Comparison of ENCODE assay signal across 8 mouse cellular contexts in genomic region chr12:56637181-56637566, GRCm38 (mm10). TPM values are rescaled to one million over a fixed set of nuclear protein-coding genes. Genes with fewer than 3 reads are reported as not detected.
DNase-seq lines count a peak whose midpoint lies in the region; ATAC-seq lines count a peak whose summit lies in the region.

No protein-coding gene starts in this region.

- H3K4me2 ChIP-seq in midbrain, embryonic 14.5 days (ENCODE audit: low read length): peak overlapping the region; percentile 42

- DNase-seq in gastrocnemius, postnatal 10 days: peak; percentile 29
- no peak for DNase-seq in gastrocnemius, postnatal 36 days
- peak; percentile 76 for DNase-seq in embryo, embryonic 10 days (ENCODE audit: low spot score)
- DNase-seq in heart, embryonic 10.5 days (ENCODE audit: low spot score): no peak
- DNase-seq in kidney, adult 8-10 months: peak; percentile 9 to 57
- no peak for DNase-seq in limb, embryonic 10.5 days (ENCODE audit: low spot score)
- peak; percentile 87 for DNase-seq in midbrain, embryonic 14.5 days
- peak; percentile 19 for DNase-seq in yolk sac, embryonic 10.5 days (ENCODE audit: low spot score)

- H3K36me3 ChIP-seq in heart, embryonic 10.5 days: no peaks in the 10 kb centered on the region
- no peaks in the 10 kb centered on the region for H3K36me3 ChIP-seq in limb, embryonic 10.5 days
- H3K36me3 ChIP-seq in midbrain, embryonic 14.5 days (ENCODE audit: control insufficient read depth, insufficient read depth, low read length): no peaks in the 10 kb centered on the region

- WGBS in heart, embryonic 10.5 days: 7% methylated on average over 5 of the region's 5 CpGs
- WGBS in limb, embryonic 10.5 days: 9% methylated on average over 5 of the region's 5 CpGs
- 6% methylated on average over 5 of the region's 5 CpGs for WGBS in midbrain, embryonic 14.5 days

- no peaks in the 10 kb centered on the region for H3K4me1 ChIP-seq in heart, embryonic 10.5 days
- peaks cover 3% of the 10 kb centered on the region; the same call in 1 of the 2 replicates for H3K4me1 ChIP-seq in limb, embryonic 10.5 days
- H3K4me1 ChIP-seq in midbrain, embryonic 14.5 days (ENCODE audit: control insufficient read depth, insufficient read depth, low read length): no peaks in the 10 kb centered on the region

- H3K9ac ChIP-seq in midbrain, embryonic 14.5 days (replicated peaks; ENCODE audit: low read length): no peak overlapping the region

- H3K27me3 ChIP-seq in heart, embryonic 10.5 days (ENCODE audit: insufficient read depth, poor library complexity, severe bottlenecking): no peaks in the 10 kb centered on the region; the same call in none of the 2 replicates
- H3K27me3 ChIP-seq in limb, embryonic 10.5 days (ENCODE audit: low read depth, poor library complexity, severe bottlenecking): peaks cover 29% of the 10 kb centered on the region
- H3K27me3 ChIP-seq in midbrain, embryonic 14.5 days (ENCODE audit: control insufficient read depth, insufficient read depth, low read length): peaks cover 17% of the 10 kb centered on the region; the same call in 1 of the 2 replicates

- peak overlapping the region; percentile 49 for H3K4me3 ChIP-seq in heart, embryonic 10.5 days
- H3K4me3 ChIP-seq in limb, embryonic 10.5 days: peak overlapping the region; percentile 40
- no peak overlapping the region for H3K4me3 ChIP-seq in midbrain, embryonic 14.5 days (replicated peaks; ENCODE audit: low read depth, low read length)

- H3K9me3 ChIP-seq in heart, embryonic 10.5 days: no peaks in the 10 kb centered on the region
- H3K9me3 ChIP-seq in limb, embryonic 10.5 days (replicated peaks): no peaks in the 10 kb centered on the region
- H3K9me3 ChIP-seq in midbrain, embryonic 14.5 days (ENCODE audit: control insufficient read depth, low read length): no peaks in the 10 kb centered on the region

- H3K27ac ChIP-seq in heart, embryonic 10.5 days: no peak overlapping the region
- H3K27ac ChIP-seq in limb, embryonic 10.5 days: no peak overlapping the region
- no peak overlapping the region for H3K27ac ChIP-seq in midbrain, embryonic 14.5 days (replicated peaks; ENCODE audit: low read depth, low read length)

- no peak for ATAC-seq in midbrain, embryonic 14.5 days (ENCODE audit: low FRiP score, low TSS enrichment)

- intact Hi-C loops in gastrocnemius, postnatal 36 days (cut with DNase I): no loop called here

RNA-seq across cellular contexts. Expression of gene Nkx2-9, which starts 24.1 kb away (rescaled TPM):
- total RNA-seq in gastrocnemius, postnatal 10 days (2021): not detected
- not detected for total RNA-seq in gastrocnemius, postnatal 36 days (2021)
- polyA plus RNA-seq in heart, embryonic 10.5 days (2016; fragmentation: Nextera tagmentation; extraction: Ambion mirVana): 0.14 and 0.44 TPM in 2 replicates
- polyA plus RNA-seq in limb, embryonic 10.5 days (2016; fragmentation: Nextera tagmentation; extraction: Ambion mirVana): not detected in 2 replicates
- 0.17 and 0.18 TPM in 2 replicates for polyA plus RNA-seq in midbrain, embryonic 14.5 days (2014; fragmentation: Nextera tagmentation; extraction: Ambion mirVana)

RNA-seq across cellular contexts. Expression of gene Pax9, which starts 54.4 kb away (rescaled TPM):
- total RNA-seq in gastrocnemius, postnatal 10 days (2021): under 1 TPM; 0.07 to 0.20 TPM
- under 1 TPM in 1 of 2 experiments, not detected in 1; 0.12 TPM for total RNA-seq in gastrocnemius, postnatal 36 days (2021)
- polyA plus RNA-seq in heart, embryonic 10.5 days (2016; fragmentation: Nextera tagmentation; extraction: Ambion mirVana): 0.30 and 0.80 TPM in 2 replicates
- polyA plus RNA-seq in limb, embryonic 10.5 days (2016; fragmentation: Nextera tagmentation; extraction: Ambion mirVana): 0.50 and 2.2 TPM in 2 replicates
- polyA plus RNA-seq in midbrain, embryonic 14.5 days (2014; fragmentation: Nextera tagmentation; extraction: Ambion mirVana): not detected in 2 replicates

Comparison
In these comparisons a context has a peak if more than half of its experiments do, and no peak if none do; other contexts are left out.
1. DNase-seq: peak in gastrocnemius, postnatal 10 days (single experiment), embryo, embryonic 10 days (single experiment), kidney, adult 8-10 months (2 of 2), midbrain, embryonic 14.5 days (single experiment) and yolk sac, embryonic 10.5 days (single experiment); none in gastrocnemius, postnatal 36 days (0 of 2), heart, embryonic 10.5 days (single experiment) and limb, embryonic 10.5 days (single experiment).